Mouse (Mus musculus) myocyte (in vitro differentiated cells): ENCODE measurements at regions not wholly inside any gene's neighbourhood (a gene's known extent, or its start where the extent isn't known, plus 50 kb on each side); places are given as distances from the start of the nearest gene placed in this dataset.

ENCODE experiments used
- H3K27me3 ChIP-seq: one replicate; pipeline ENCODE4 v1.6.1; 2011; ENCODE audit not compliant: control insufficient read depth, insufficient read depth, insufficient read length
- H3K36me3 ChIP-seq: one replicate; pipeline ENCODE4 v1.6.1; 2011; ENCODE audit not compliant: control insufficient read depth, insufficient read depth
- H3K4me2 ChIP-seq: one replicate; pipeline ENCODE4 v1.6.1; 2011; ENCODE audit warnings: low read depth, control low read depth
- H3K4me3 ChIP-seq: one replicate; pipeline ENCODE4 v1.5.1; 2011; ENCODE audit warnings: mild to moderate bottlenecking, control low read depth, moderate library complexity
- H3K79me2 ChIP-seq: one replicate; pipeline ENCODE4 v1.6.1; 2011; ENCODE audit not compliant: control insufficient read depth, insufficient read depth
- H3ac ChIP-seq: one replicate; pipeline ENCODE4 v1.6.1; 2011; ENCODE audit not compliant: control insufficient read depth, insufficient read length
- CEBPB ChIP-seq: IDR thresholded peaks from 2 replicates; pipeline ENCODE4 v1.6.1; 2011; ENCODE audit warnings: mild to moderate bottlenecking, moderate library complexity; ENCODE audit not compliant: poor library complexity, insufficient read depth, severe bottlenecking
- E2F4 ChIP-seq: IDR thresholded peaks from one replicate; pipeline ENCODE4 v1.6.1; 2011; ENCODE audit warnings: mild to moderate bottlenecking, control low read depth, moderate library complexity; ENCODE audit not compliant: insufficient read depth
- MAX ChIP-seq: IDR thresholded peaks from one replicate; pipeline ENCODE4 v1.6.1; 2011; ENCODE audit warnings: low read depth, mild to moderate bottlenecking, control low read depth
- MYOD1 ChIP-seq, 3 experiments: IDR thresholded peaks; one replicate each; pipeline ENCODE4 v1.6.1; 2011; ENCODE audit warnings: control low read depth in 2 of 3, low read depth in 2 of 3, mild to moderate bottlenecking in 2 of 3, moderate library complexity in 1 of 3; ENCODE audit not compliant: insufficient read length in 2 of 3, control insufficient read depth in 1 of 3
- MYOG ChIP-seq, 3 experiments: IDR thresholded peaks; one replicate each; pipeline ENCODE4 v1.6.1; 2011; ENCODE audit warnings: control low read depth in 2 of 3, low read depth in 2 of 3, mild to moderate bottlenecking in 2 of 3; ENCODE audit not compliant: insufficient read length in 2 of 3, control insufficient read depth in 1 of 3, insufficient read depth in 1 of 3
- POLR2A ChIP-seq: IDR thresholded peaks from one replicate; pipeline ENCODE4 v1.6.1; 2011; ENCODE audit warnings: low read depth, mild to moderate bottlenecking, control low read depth, moderate library complexity; ENCODE audit not compliant: insufficient read length
- POLR2AphosphoS2 ChIP-seq: IDR thresholded peaks from one replicate; pipeline ENCODE4 v1.6.1; 2011; ENCODE audit warnings: low read depth, control low read depth; ENCODE audit not compliant: insufficient read length
- REST ChIP-seq: IDR thresholded peaks from one replicate; pipeline ENCODE4 v1.6.1; 2011; ENCODE audit warnings: mild to moderate bottlenecking, control low read depth, moderate library complexity; ENCODE audit not compliant: insufficient read depth, insufficient read length
- SRF ChIP-seq: IDR thresholded peaks from one replicate; pipeline ENCODE4 v1.6.1; 2011; ENCODE audit warnings: low read depth; ENCODE audit not compliant: control insufficient read depth, insufficient read length
- TCF12 ChIP-seq: IDR thresholded peaks from one replicate; pipeline ENCODE4 v1.6.1; 2011; ENCODE audit warnings: mild to moderate bottlenecking, control low read depth; ENCODE audit not compliant: poor library complexity, insufficient read depth, severe bottlenecking
- TCF3 ChIP-seq: IDR thresholded peaks from one replicate; pipeline ENCODE4 v1.6.1; 2011; ENCODE audit warnings: low read depth, control low read depth; ENCODE audit not compliant: insufficient read length
- USF1 ChIP-seq: IDR thresholded peaks from one replicate; pipeline ENCODE4 v1.6.1; 2011; ENCODE audit warnings: low read depth, mild to moderate bottlenecking, control low read depth, moderate library complexity

DNA sequence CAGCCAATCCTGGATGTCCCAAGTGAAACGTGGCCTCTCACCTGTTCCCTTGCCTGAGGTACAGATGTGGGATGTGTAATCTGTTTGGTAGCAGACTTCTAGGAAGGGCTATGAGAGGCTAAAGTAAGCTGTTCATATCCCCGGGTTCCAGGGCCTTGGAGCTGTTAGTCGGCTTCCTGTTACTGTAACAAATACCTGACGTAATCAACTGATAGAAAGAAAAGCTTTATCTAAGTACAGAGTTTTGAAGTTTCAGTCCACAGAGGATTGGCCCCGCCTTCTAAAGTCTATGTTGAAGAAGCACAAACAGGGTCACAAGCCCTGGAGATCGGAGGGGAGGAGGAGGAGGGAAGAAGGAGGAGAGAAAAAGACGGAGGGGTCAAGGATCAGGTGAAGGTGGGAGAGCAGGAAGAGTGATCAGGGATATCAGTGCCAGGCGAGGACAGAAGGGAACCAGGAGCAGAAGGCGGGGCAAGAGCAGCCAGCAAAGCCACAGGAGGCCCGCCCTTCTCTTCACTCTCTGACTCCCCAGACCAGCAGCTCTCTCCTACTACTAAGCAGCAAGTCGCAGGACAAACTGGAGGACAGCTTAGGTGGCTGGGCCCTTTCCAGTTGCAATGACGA is 276.5 kb upstream of the Cdyl start:
- H3K4me3 ChIP-seq: no peak overlapping the region
- H3K36me3 ChIP-seq: no peaks in the 10 kb centered on the region
- TF ChIP-seq USF1 (no peak), REST (no peak), MYOG (IDR thresholded peaks at IDR 0.05; ENCODE audit: control insufficient read depth in 1 of 3, insufficient read depth in 1 of 3, insufficient read length in 2 of 3, low read depth in 2 of 3) (no peak), MAX (no peak), E2F4 (no peak), MYOD1 (IDR thresholded peaks at IDR 0.05; ENCODE audit: control insufficient read depth in 1 of 3, insufficient read length in 2 of 3, low read depth in 2 of 3) (no peak), TCF12 (no peak), POLR2AphosphoS2 (no peak), POLR2A (no peak), TCF3 (no peak), SRF (no peak), CEBPB (no peak)
- H3K4me2 ChIP-seq: no peak overlapping the region
- no peaks in the 10 kb centered on the region for H3K27me3 ChIP-seq
- no peak overlapping the region for H3ac ChIP-seq
- H3K79me2 ChIP-seq: no peaks in the 10 kb centered on the region

GRCm38 (mm10) chr13:35383624-35384018 is 276.0 kb upstream of the Cdyl start:
- Histone ChIP-seq H3K4me3 (no peak overlapping the region), H3K79me2 (no peaks in the 10 kb centered on the region), H3K4me2 (no peak overlapping the region), H3K27me3 (no peaks in the 10 kb centered on the region), H3ac (no peak overlapping the region), H3K36me3 (no peaks in the 10 kb centered on the region)
- TF ChIP-seq USF1: no peak
- TF ChIP-seq TCF3: no peak
- no peak for TF ChIP-seq POLR2A
- no peak for TF ChIP-seq MAX
- no peak for TF ChIP-seq MYOG (IDR thresholded peaks at IDR 0.05; ENCODE audit: control insufficient read depth in 1 of 3, insufficient read depth in 1 of 3, insufficient read length in 2 of 3, low read depth in 2 of 3)
- no peak for TF ChIP-seq MYOD1 (IDR thresholded peaks at IDR 0.05; ENCODE audit: control insufficient read depth in 1 of 3, insufficient read length in 2 of 3, low read depth in 2 of 3)
- no peak for TF ChIP-seq E2F4
- no peak for TF ChIP-seq POLR2AphosphoS2
- no peak for TF ChIP-seq TCF12
- no peak for TF ChIP-seq CEBPB
- TF ChIP-seq REST: no peak
- TF ChIP-seq SRF: no peak

GRCm38 (mm10) chr13:35388380-35388779 is 271.3 kb upstream of the Cdyl start:
- Histone ChIP-seq H3K36me3 (no peaks in the 10 kb centered on the region), H3K4me3 (no peak overlapping the region), H3ac (no peak overlapping the region), H3K4me2 (no peak overlapping the region), H3K79me2 (no peaks in the 10 kb centered on the region), H3K27me3 (no peaks in the 10 kb centered on the region)
- TF ChIP-seq TCF3 (no peak), POLR2AphosphoS2 (no peak), MYOG (IDR thresholded peaks at IDR 0.05; ENCODE audit: control insufficient read depth in 1 of 3, insufficient read depth in 1 of 3, insufficient read length in 2 of 3, low read depth in 2 of 3) (no peak), TCF12 (no peak), MAX (no peak), MYOD1 (IDR thresholded peaks at IDR 0.05; ENCODE audit: control insufficient read depth in 1 of 3, insufficient read length in 2 of 3, low read depth in 2 of 3) (no peak), REST (no peak), USF1 (no peak), CEBPB (no peak), SRF (no peak), POLR2A (no peak), E2F4 (no peak)

GRCm38 (mm10) chr13:35389781-35390525 is 269.7 kb upstream of the Cdyl start:
- no peaks in the 10 kb centered on the region for H3K36me3 ChIP-seq
- H3K27me3 ChIP-seq: no peaks in the 10 kb centered on the region
- H3K4me2 ChIP-seq: no peak overlapping the region
- no peak overlapping the region for H3K4me3 ChIP-seq
- H3K79me2 ChIP-seq: no peaks in the 10 kb centered on the region
- no peak overlapping the region for H3ac ChIP-seq
- TF ChIP-seq CEBPB: no peak
- TF ChIP-seq MAX: no peak
- TF ChIP-seq SRF: no peak
- no peak for TF ChIP-seq MYOD1 (IDR thresholded peaks at IDR 0.05; ENCODE audit: control insufficient read depth in 1 of 3, insufficient read length in 2 of 3, low read depth in 2 of 3)
- no peak for TF ChIP-seq POLR2A
- no peak for TF ChIP-seq TCF12
- no peak for TF ChIP-seq REST
- no peak for TF ChIP-seq TCF3
- TF ChIP-seq USF1: no peak
- TF ChIP-seq MYOG (IDR thresholded peaks at IDR 0.05; ENCODE audit: control insufficient read depth in 1 of 3, insufficient read depth in 1 of 3, insufficient read length in 2 of 3, low read depth in 2 of 3): no peak
